Mouse (Mus musculus): ENCODE measurements around the gene Nectin1. TPM values are rescaled to one million over a fixed set of nuclear protein-coding genes. Genes with fewer than 3 reads are reported as not detected.

Gene Nectin1
- 0.36 TPM in 1 of 2 replicates, not detected in the other for total RNA-seq (2015; ENCODE audit: low replicate concordance)
- not detected in 2 replicates for total RNA-seq (2017; ENCODE audit: low replicate concordance)

DNA sequence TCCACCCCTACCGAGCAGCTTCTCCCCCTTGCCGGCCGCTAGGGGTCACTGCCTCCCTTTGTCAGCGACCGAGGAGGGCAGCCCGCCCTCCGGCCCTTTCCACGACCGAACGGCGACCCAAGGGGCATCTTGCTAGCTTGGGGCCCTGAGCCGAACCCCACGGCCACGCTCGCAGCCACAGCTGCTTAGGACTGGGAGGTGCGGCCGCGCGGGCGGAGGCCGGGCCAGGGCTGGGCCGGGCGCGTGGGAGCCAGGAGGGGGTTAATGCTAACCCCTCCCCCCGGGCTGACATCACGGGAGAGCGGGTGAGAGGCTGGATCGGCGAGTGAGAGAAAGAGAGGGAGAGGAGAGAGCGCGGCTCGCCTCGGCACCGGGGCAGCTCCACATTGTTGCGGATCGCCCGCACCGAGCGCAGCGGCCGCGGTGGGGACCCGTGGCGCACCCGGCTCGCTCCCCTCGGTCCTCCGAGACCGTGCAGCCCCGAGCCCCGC is at the start of gene Nectin1:
TSS of gene Nectin1 (plus strand) at position 338 of the 491 bp plus-strand sequence.
- ATAC-seq (replicated peaks; ENCODE audit: low FRiP score, poor library complexity, severe bottlenecking): no peak

DNA sequence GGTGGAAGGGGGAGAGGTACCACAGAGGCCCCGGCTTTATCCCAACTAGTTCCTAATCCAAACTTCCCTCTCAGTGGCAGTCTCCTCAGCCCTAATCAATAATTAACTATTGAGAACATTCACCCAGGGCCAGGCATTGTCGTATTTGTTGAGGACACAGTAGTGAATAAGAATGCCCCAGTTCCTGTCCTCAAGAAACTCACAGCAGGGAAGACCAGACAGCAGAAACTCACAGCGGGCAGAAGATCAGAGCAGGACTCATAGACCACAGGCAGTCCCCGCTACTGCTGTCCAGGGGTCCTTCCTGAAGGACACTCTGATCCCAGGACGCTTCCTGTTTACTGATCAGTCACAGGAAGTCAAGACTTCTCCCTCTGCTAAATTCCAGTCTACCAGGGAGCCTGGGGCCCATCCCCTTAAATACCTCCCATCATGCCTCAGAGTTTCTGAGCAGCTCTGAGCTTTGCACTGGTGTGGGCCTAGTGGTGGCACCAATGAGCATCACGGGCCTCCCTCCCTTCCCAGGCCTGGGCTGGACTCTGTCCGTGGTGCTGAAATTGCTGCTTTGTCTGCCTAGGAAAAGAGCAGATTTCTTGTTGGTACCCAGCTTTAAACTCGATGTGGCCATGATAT is 45.6 kb upstream of the Nectin1 start:
- ATAC-seq (replicated peaks; ENCODE audit: low FRiP score, poor library complexity, severe bottlenecking): no peak

DNA sequence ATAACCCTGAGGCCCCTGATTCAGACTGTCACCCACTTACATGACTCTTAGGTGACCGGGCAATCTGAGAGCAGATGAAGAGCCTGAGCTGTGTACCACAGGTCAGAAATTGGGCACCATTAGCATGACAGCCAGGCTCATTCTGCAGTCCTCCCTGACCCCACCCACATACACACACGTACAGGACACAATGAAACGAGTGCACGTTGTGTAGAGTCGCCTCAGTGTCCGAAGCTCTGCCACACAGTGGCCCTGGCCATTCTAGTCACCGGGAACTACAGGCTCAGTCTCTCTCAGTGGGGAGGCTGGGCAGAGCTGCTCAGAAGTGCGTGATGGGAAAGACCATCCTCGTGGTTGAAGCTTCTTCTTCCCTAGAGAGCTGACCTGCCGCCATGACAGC is 44.9 kb upstream of the Nectin1 start:
- ATAC-seq (replicated peaks; ENCODE audit: low FRiP score, poor library complexity, severe bottlenecking): no peak

DNA sequence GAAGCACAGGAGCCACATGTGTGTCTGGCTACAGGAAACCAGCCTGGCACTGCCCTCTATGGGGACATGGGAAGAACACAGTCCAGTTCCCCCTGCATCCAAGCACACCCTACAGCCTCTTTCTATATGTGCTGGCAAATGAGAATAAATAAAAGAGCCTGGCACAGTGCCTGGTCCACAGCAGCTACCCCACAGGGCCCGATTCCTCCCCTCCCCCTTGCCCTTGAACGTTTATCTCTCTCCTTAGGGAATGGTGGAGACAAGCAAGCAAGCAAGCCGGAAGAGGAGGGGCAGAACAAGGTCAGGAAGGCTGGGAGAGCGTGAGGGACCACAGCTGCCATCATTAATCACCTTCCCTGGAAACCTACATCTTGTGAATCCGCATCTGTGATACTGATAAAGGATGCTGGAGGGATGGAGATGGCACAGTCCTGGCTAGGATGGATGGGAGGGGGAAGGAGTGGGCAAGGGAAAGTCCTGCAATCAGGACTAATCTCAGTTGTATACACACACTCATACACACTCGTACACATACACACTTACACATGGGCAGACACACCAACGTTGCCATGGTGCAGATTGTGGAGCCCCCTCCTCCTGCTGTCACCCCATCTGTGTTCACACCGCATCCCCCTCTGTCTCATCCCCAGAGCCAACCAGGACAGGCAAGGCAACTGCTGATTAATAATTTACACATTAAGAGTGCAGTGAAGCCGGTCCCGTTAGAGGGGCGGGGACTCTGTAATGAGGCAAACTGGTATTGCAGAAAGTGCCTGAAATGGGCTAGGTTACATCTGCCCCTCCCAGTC is 44.2 kb upstream of the Nectin1 start:
- ATAC-seq (replicated peaks; ENCODE audit: low FRiP score, poor library complexity, severe bottlenecking): no peak

DNA sequence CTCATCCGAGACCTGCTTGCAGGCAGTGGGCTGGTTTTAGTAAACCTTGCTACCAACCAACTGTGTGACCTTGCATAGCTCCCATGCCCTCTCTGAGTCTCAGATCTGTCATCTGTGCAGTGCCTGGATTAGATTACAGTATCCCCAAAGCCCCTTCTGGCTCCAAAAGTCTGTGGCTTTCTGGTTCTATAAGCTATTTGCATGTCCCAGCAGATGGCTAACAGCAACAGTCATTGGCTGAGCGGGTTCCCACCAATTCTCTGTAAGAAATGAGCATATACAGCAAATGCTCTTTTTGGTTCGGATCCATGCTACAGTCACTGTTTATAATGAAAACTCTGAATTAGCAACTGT is 43.6 kb upstream of the Nectin1 start:
- ATAC-seq (replicated peaks; ENCODE audit: low FRiP score, poor library complexity, severe bottlenecking): no peak

DNA sequence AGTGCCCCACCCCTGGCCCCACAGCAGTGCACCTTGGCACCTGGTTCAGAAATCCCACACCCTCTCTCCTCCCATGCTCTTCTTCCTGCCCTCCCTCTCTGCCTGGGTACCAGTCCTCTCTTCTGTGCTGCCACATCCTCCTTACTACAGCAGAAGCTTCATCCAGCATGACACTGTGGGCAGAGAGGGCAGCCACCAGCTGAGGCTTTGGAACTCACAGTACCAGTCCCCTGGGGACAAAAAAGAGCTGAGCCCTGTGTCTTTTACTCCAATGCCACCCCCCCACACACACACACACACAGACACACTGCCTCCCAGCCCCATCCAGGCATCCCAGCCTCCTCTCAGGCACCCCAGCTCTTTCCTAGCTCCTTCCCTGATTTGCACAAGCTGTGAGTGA is 42.0 kb upstream of the Nectin1 start:
- ATAC-seq (replicated peaks; ENCODE audit: low FRiP score, poor library complexity, severe bottlenecking): no peak

DNA sequence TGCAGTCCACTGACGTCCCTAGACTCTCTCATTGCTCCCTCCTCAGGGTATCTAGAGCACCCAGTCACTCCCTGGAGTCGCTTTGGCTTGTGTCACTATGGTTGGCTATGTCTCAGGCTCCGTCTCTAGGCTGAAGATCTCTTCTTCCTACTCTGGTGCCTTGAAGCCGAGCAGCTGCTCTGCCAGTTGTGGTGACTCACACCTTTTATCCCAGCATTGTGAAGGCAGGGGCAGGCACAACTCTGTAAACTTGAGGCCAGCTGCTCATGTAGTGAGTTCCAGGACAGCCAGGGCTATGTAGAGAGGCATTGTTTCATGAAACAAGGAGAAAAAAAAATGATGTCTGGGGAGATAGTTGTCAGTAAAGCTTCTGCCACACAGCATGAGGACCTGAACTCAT is 36.2 kb upstream of the Nectin1 start:
- no peak for ATAC-seq (replicated peaks; ENCODE audit: low FRiP score, poor library complexity, severe bottlenecking)

DNA sequence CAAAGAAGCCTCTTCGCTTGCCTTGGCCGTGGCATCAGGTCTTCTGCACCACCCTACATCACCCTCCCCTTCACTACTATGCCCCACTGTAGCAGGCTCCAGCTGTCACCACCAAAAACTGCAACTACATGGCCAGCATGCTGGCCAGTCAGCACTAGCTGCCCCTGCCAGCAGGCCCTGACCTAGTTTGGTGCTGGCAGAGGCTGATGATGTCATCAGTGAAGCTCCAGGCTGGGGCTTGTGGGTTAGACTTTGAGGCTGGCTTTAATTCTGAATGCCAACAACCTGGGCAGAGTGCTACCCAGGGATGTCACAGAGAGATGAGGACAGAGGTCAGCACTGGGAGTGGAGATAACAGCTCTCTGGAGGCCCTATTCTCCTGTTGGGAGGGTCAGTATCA is 35.1 kb upstream of the Nectin1 start:
- no peak for ATAC-seq (replicated peaks; ENCODE audit: low FRiP score, poor library complexity, severe bottlenecking)

DNA sequence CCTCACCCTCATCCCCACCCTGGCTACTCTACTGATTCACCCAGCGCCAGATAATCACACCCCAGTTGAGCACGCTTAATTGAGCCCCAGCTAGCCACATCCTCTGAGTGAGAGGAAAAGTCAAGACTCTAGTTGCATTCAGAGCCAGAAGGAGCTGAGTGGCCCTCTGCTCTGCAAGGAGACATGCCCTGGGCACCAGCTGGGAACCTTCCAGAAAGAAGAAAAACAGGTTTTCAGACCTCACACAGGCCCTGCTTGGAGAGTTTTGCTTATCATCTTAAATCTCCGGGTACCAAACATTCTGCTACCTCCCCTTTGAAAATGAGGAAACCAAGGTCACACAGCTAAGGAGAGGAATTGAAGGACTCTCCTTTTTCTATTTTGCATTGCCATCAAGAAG is 30.4 kb upstream of the Nectin1 start:
- no peak for ATAC-seq (replicated peaks; ENCODE audit: low FRiP score, poor library complexity, severe bottlenecking)

DNA sequence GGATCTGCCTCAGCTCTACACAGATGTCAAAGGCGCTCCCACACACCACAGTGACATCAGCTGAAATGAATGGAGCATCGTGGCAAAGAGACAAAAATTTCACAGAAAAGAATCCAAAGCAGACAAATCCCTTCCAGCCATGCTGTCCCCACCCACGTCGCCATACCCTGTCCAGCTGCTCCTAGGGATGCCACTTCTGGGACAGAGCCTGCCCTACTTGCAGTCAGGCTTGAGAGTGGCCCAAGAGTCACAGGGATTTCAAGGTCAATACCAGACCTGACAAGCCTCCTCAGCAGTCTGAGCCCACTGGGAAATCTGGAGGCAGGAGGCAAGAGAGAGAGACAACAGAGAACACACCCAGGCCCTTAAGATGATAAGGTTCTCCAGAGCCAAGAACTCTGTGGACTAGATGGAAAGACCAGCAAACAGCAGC is 24.4 kb upstream of the Nectin1 start:
- no peak for ATAC-seq (replicated peaks; ENCODE audit: low FRiP score, poor library complexity, severe bottlenecking)

DNA sequence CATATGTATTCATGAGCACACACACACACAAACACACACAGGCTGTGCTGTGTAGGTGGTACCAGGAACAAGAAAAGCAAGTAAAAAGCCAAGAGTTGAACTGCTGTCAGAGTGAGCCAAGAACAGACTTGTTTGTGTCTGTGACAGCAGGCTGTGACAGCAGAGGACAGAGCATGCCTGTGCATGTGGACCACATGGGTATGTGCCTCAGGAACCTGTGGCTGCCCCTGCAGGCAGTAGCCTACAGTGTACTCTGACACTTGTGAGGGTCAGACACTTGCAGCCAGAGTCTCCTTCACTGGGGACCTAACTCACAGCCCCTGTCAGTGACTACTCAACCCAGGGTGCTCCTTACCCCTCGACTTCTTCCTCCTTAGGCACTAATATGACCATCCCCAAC is 23.7 kb upstream of the Nectin1 start:
- no peak for ATAC-seq (replicated peaks; ENCODE audit: low FRiP score, poor library complexity, severe bottlenecking)

DNA sequence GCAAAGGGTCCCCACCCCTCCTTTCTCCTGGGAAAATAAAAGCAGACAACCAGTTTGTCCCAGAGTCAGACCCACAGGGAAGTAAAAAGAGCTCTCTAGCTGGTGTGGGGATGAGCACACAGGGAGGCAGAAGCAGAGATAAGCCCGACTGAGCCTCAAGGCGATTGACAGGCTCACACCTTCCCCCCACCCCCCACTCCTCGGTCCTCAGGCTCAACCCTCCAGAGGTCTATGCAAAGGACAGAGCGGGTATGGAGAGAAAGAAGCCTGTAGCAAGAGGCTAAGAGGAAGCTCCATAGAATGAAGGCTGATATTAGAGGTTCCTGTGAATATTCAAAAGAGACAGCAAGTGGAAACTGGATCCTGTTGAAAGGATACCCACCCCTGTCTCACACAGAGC is 19.7 kb upstream of the Nectin1 start:
- ATAC-seq (replicated peaks; ENCODE audit: low FRiP score, poor library complexity, severe bottlenecking): no peak

DNA sequence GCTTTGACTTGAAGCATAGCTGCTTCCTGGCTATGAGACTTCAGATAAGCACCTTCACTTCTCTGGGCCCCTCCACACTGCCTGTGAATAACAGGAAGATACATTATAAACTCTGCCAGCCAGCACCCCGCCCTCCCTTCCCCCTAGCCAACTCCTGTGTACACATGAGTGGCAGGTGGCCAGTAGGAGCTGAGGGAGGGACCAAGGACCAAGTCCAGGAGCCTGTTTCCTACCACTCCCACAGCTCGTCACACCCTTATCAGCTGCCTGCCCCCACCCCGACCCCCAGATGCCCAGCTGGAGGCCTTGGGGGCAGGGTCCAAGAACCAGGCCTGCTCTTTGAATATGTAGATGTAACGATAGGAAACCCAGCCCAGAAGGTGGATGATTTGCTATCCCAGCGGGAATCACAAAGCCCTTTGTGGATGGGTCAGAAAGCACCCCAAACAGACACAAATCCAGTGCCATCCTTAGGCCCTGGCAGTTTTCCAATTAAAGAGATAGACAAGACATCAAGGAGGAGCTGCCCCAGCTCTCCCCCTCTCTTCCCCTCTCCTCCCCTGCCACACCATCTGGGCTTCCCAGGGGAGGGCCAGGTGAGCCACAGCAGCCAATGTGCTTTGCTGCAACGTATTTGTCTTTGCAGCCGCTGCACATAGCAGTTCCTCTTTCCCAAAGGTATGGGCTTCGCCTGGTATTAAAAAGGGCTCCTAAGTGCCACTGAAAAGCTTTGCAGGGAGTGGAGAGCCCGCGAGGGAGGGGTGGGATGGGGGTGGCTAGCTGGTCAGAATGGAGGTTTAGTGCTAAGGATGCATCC is 14.1 kb upstream of the Nectin1 start:
- no peak for ATAC-seq (replicated peaks; ENCODE audit: low FRiP score, poor library complexity, severe bottlenecking)

DNA sequence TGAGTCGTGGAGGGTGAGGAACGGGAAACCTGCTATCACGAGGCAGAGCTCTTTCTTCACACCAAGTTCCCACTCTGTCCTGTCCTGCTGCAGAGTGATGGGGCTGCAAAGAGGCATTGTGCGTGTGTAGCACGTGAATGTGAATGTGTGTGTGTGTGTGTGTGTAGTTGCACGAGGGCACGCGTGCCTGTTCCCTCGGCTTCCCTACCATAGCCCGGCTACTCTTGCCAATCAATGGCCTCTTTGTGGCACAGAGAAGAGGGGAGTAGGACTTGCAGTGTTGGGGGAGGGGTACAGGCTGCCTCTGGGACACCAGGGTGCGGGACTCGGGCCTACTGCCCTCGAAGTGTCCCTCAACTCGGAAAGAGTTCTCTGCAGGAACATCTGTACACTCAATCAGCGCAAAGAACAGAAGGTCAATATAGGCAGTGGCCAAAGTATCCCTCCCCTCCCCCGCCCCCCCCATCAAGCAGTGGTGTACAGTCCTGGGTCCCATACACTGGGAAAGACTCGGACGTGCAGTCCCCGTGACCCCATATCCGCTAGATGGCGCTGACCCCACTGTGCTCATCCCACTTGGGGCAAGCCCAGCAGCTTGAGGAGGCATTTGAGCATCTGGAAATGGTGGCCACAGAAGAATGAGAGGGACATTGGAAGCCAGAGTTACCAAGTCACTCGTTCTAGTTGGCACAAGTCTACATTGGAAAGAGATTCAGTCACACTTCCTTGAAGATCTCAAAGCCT is 13.3 kb upstream of the Nectin1 start:
- ATAC-seq (replicated peaks; ENCODE audit: low FRiP score, poor library complexity, severe bottlenecking): no peak

DNA sequence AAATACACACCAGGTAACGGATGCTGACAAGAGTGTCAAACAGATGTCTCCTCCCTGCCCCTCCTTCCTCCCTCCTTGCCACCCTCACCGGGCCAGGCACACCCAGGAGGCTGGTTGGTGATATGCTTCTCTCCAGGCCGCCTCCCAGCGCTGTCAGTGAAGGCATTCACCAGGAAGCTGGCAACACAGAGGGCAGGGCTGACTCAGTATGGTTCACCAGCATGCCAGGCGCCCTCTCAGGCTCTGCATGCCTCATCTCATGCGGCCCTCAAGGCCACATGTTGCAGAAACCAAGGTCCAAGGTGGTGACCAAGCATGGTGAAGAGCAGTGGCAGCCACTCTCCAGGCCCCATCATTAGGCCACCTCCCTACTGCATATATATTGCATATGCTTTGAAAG is 11.9 kb upstream of the Nectin1 start:
- no peak for ATAC-seq (replicated peaks; ENCODE audit: low FRiP score, poor library complexity, severe bottlenecking)

DNA sequence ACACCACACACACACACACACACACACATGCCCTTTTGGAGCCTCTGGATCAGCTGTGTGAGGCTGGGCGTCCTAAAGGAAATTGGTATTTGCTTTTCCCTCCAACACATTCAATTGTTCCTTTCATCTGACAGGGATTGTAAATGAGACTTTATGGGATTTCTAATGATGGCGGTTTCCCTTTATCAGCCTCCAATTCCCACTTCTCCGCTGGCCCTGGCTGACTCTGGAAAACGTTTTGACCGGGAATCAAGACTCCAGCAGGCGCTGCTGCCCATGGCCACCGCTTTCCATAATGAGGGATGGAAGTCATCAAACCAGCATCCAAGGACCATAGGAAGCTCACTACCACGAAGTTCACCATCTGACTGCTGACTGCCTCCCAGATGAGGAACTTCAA is 11.1 kb upstream of the Nectin1 start:
- ATAC-seq (replicated peaks; ENCODE audit: low FRiP score, poor library complexity, severe bottlenecking): no peak

DNA sequence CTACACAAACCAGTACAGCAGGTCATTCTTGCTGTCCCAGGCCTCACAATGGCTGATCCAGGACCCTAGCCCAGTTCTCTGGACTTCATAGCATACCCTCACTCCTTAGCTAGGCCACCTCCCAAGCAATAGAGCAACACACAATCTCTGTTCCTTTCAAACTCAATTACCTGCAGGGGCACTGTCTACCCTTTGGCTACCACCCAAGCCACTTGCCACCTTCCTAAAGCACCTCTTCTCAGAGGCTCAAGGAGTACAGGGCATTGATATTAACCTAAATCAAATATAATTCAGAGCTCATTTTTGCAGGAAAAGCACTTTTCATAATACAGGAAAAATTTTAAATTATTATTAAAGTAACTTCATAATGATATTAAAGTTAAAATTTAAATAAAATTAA is 8.8 kb upstream of the Nectin1 start:
- ATAC-seq (replicated peaks; ENCODE audit: low FRiP score, poor library complexity, severe bottlenecking): no peak

DNA sequence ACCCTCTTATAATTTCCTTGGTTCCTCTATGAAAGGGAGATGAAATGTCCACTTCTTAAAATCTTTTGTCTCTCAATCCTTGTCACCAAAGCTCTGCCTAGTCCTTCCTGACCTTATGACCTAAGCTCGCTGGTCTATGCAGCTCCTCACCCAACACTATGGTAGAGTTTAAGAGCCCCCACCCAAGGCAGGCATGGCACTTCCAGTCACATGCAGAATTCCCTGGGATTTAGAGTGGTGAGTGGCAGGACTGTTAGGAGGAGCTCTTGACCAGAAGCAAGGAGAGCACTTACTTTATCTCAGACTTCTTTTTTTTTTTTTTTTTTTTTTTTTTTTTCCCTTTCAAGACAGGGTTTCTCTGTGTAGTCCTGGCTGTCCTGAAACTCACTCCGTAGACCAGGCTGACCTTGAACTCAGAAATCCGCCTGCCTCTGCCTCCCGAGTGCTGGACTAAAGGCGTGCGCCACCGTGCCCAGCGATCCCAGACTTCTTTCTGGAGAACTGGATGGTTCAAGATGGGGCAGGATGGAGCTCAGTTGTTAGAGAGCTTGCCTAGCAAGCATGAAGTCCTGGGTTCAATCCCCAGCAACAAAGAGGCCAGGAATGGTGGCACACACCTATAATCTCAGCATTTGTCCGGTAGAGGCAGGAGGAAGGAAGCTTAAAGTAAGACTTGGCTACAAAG is 7.6 kb upstream of the Nectin1 start:
- no peak for ATAC-seq (replicated peaks; ENCODE audit: low FRiP score, poor library complexity, severe bottlenecking)

DNA sequence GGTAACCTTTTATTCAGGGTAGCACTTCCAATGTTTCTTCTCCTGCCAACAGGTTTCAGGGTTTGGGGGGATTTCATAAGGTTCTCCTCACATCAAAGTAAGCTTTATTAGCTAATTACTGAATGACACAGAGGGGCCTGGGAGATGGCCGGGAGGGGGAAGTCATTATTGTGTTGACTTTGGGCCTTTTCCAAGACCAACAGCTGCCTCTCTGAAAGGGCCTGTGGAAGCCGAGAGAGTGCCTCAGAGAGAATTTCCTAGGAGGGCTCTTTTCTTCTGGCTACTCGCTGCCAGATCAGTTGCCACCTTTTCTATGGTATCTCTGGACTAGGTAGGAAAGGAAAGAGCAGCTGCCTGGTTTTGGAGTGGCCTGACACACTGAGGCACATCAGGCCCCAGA is 6.5 kb upstream of the Nectin1 start:
- no peak for ATAC-seq (replicated peaks; ENCODE audit: low FRiP score, poor library complexity, severe bottlenecking)

Measured in erythroid progenitor cell, adult 5-6 weeks (primary cell).